Mouse (Mus musculus) MEL-GATA-1-ER (cell line): ENCODE measurements around the gene Itga6.

Source experiments
- DNase-seq: peaks from one replicate; pipeline ENCODE4 v3.0.0-alpha.2; 2012; ENCODE audit warnings: low read depth; ENCODE audit errors: extremely low read depth

Gene Itga6

GRCm38 (mm10) chr2:71730623-71731612 lies 14.5 kb upstream of the Itga6 start:
- DNase-seq = no peak

DNA sequence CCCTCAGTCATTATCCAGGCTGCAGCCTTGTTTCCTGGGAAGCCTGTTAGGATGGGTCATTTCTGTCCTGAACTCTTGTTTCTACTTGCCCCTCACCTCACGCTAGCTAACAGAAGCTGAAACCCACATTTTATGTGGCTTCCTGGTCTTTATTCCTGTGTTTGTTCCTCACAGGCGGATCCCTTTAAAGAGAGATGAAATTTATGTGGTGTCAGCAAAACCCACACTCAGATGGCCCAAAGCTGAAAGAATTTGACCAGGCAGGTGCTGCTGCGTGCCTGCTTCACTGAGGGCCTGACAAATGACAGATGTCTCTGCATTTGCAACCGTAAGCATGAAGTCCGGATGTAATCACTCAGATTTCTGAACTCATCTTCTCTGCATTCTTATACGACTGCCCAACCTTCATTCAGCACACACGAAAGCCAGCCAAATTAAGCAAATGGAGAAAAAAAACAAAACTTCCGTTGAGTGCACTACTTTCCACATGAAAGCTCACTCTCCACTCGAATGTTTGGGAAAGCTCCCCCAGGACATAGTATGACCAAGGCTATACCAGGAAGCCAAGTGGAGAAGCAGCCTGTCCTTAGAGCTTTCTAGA lies 10.5 kb upstream of the Itga6 start:
- DNase-seq = no peak

GRCm38 (mm10) chr2:71735541-71736159 lies 9.8 kb upstream of the Itga6 start:
- no peak for DNase-seq

DNA sequence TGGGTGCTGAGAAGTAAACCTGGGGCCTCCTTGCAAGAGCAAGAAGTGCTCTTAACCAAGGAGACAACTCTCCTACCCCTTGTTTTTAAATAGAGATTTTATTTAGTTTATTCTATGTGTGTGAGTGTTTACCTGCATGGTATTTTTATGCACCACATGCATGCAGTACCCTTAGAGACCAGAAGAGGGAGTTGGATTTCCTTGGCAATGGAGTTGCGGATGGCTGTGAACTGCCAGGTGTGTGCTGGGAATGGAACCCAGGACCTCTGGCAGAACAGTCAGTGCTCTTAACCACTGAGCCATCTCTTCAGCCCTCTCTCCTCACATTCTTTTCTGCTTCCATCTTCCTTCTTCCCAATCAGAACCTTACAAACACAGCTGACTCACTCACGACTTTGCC lies 9.2 kb upstream of the Itga6 start:
- DNase-seq = no peak

DNA sequence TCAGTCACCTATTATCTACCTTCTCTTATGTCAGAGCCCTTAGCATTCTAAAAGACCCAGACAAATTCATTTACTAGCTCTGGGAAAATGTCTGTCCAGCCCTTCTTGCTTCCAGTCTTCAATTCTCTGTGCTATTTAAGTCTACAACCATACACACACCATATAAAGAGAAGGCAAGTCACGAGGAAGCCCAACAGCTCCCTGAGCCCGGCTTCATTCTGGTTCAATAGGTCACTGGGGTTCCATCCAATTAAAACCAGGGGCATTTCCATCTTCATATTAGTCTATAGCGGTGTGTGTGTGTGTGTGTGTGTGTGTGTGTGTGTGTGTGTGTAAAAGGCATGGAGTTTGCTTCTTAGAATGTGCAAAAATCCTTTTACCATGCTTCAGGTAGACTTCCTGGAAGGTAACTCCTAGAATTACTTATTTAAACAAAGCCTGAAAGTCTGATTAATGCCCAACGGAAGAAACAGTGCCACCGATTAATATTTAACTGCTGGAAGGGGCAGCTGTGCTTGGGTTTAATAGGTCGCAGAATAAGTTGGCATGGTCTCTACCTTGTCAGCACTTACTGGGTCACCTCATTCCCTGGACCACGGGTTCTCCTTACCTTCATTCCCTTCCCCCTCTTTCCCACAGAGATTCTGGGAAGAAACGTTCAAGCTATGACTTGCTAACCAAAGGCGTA lies 6.1 kb upstream of the Itga6 start:
- no peak for DNase-seq

GRCm38 (mm10) chr2:71742557-71742956 lies 2.9 kb upstream of the Itga6 start:
- no peak for DNase-seq

- DNase-seq = no peak
These were observed 2.0 kb upstream of the Itga6 start for GRCm38 (mm10) chr2:71743377-71743776.

GRCm38 (mm10) chr2:71744320-71744719 lies 1.1 kb upstream of the Itga6 start:
- no peak for DNase-seq

DNA sequence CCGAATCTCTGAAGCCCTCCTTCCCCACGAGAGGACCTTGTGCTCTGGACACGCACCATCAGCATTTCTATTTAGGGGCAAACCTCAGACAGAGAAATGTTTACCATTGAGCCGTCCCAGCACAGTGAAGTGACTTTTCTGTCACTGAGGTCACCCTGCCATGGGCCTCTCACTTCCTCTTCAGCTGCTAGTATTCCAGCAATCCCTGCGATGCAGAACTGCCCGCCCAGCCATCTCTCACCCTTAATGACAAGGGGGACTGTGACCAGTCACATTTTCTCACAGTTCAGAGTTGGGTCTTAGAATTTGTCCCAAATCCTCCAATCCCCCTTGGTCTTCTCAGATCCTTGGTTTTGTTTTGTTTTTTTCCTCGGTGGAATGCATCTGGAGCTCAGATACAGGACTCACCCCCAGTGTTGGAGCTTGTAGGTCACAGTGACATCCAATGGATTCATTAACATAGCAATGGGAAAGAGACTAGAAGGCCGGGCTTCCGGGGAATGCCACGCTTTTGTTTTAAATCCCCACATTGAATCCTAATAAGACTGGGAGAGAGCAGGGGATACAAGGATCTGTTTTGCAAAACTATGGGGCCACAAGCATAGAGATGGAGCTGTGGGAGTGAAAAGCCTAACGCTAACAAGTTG lies 432 bp upstream of the Itga6 start:
- no peak for DNase-seq

DNA sequence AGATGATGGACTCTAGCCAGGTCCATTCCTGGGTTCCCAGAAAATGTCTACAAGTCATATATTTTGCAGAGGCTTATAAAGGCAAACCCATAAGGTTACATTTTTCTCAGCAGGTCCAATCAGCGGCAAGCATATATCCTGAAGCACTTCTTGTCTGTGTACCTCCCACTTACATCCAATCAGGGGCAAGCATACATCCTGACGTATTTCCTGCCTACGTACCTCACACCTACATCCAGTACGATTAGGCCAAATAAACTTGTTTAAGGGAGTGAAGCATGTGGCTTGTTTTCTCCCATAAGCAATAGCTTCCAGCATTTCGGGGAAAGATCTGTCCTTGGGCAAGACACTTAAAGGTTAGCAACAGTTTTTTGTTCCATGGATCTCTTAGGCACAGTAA lies 3.0 kb downstream of the Itga6 start:
- no peak for DNase-seq

GRCm38 (mm10) chr2:71749367-71750086 lies 4.1 kb downstream of the Itga6 start:
- DNase-seq = no peak

DNA sequence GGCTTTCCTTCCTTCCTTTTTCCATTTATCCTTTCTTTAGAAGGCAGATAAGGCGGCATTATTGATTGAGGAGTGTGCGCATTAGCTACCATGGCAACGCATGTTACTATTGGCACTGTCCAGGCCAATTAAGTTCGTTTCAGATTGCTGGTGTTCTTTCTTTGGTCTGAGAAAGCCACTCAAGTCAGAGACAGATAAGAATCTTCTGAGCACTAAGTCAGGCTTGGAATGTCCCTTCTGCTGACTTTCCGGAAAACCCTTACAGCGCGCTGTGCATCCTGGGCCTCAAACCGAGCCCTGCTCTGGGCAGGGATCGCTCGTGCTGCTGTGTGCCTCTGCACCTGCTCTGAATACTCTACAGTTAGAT lies 4.7 kb downstream of the Itga6 start:
- no peak for DNase-seq

DNA sequence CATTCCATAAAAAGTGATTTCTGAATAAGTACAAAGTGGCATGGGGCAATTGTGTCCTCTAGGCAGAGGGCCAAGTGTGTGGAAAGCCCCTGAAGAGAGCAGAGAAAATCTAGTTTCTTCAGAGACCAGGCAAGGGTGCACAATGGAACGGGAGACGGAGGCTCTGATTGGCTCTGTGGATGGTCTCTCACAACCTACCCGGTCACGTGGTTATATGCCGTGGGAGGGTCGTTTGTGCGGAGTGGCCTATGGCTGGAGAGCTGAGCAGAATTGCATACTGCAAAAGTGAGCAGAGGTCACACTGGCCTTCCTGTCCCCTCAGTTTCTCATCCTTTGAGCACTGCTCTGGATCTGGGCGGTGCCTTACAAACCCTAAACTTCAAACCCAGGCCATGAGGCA lies 5.9 kb downstream of the Itga6 start:
- DNase-seq = no peak

GRCm38 (mm10) chr2:71751863-71752262 lies 6.4 kb downstream of the Itga6 start:
- no peak for DNase-seq

DNA sequence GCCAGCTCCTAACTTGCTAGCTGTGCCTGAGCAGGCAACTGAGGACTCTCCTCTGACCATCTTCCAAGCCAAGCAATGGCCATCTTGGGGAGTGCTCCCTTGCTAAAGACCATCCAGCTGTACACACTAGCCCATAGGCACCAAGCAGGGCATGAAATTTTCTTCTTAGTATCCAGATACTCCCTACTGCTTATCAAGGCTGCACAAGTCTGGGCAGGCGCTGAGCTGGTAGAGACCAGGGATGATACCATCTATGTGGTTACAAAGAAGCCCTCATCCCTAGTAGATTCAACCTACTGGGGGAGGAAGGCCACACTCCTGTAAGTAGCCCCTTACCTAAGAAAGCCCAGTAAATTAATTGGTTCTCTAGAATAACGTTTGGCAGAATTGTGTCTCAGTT lies 7.0 kb downstream of the Itga6 start:
- DNase-seq = no peak

- DNase-seq = no peak
These were observed 7.7 kb downstream of the Itga6 start for GRCm38 (mm10) chr2:71753161-71753560.

- DNase-seq = no peak
These were observed 10.3 kb downstream of the Itga6 start for GRCm38 (mm10) chr2:71755748-71756147.

GRCm38 (mm10) chr2:71757098-71757497 lies 11.7 kb downstream of the Itga6 start:
- DNase-seq = peak; percentile 81

DNA sequence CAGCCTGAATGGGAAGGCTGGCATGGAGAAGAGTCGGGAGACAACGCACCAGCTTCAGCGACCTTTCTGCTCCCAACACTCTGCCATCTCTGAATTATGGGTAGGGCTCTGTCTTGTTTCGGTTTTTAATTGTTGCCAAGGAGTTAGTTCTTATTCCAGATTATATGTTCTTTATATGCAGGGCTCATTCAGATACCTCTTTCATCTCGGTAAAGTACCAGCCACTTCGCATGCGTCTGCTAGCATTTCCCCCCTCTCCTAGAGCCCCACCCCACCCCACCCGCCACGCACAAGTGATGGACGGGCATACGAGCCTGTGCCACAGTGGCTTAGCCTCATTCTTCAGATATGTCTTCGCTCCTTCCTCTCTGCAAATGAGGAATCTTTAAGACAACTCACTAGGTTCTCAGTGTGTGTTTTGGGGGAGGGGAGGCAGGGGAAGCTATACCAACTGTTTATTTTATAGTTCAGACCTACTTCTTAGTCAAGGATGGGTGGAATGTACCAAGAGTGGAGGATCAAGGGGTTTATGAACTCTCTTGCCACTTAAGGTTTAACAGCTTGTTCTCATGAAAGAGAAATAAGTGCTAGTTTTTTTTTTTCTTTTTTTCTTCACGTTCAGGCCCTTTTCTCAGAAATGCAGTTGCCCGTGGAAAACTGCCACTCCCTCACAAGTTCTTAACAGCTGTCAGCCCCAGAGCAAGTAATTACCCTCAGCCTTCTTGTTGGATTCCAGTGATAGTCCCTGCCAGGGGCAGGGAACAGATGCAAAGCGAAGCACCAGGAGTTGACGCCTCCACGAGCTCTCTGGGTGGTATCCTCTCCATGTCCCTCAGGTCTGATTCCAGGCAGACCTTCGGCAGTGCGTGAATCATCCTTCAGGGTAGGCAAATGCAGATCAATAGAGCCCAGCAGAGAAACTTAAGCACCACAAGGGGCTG lies 13.4 kb downstream of the Itga6 start:
- DNase-seq = no peak

- no peak for DNase-seq
These were observed 14.7 kb downstream of the Itga6 start for GRCm38 (mm10) chr2:71760091-71760490.
